Mouse (Mus musculus) liver, embryonic 16.5 days (tissue): ENCODE data around the gene Pold2. TPM values are rescaled to one million over a fixed set of nuclear protein-coding genes. Genes with fewer than 3 reads are reported as not detected.

ENCODE experiments used
- ATAC-seq: fragments of 200-750 bp; cut with Nextera tagmentation; 2 replicates; pipeline ENCODE4 v1.8.0; 2017; ENCODE audit warnings: low read depth, mild to moderate bottlenecking, moderate number of reproducible peaks, moderate library complexity
- H3K27ac ChIP-seq: fragments of 300-500 bp; sonication (generic); 2 replicates; pipeline ENCODE4 v1.5.1; 2014; ENCODE audit warnings: mild to moderate bottlenecking, low read length
- H3K27me3 ChIP-seq: fragments of 300-500 bp; sonication (generic); 2 replicates; pipeline ENCODE4 v1.6.1; 2014; ENCODE audit warnings: low read depth, low read length, mixed read lengths; ENCODE audit not compliant: control insufficient read depth, insufficient read depth
- H3K36me3 ChIP-seq: fragments of 300-500 bp; sonication (generic); 2 replicates; pipeline ENCODE4 v1.6.1; 2014; ENCODE audit warnings: mild to moderate bottlenecking; ENCODE audit not compliant: control insufficient read depth, insufficient read depth
- H3K4me1 ChIP-seq: fragments of 300-500 bp; sonication (generic); 2 replicates; pipeline ENCODE4 v1.6.1; 2014; ENCODE audit warnings: low read depth, low read length, mixed read lengths; ENCODE audit not compliant: control insufficient read depth
- H3K4me2 ChIP-seq: fragments of 300-500 bp; sonication (generic); 2 replicates; pipeline ENCODE4 v1.6.1; 2014; ENCODE audit warnings: low read depth, low read length, mixed read lengths
- H3K4me3 ChIP-seq: fragments of 300-500 bp; sonication (generic); 2 replicates; pipeline ENCODE4 v1.5.1; 2014; ENCODE audit warnings: low read depth, mild to moderate bottlenecking, low read length
- H3K9ac ChIP-seq: fragments of 300-500 bp; sonication (generic); 2 replicates; pipeline ENCODE4 v1.6.1; 2014; ENCODE audit warnings: low read depth, low read length
- H3K9me3 ChIP-seq: fragments of 300-500 bp; sonication (generic); replicated peaks from 2 replicates; pipeline ENCODE4 v1.6.1; 2016; ENCODE audit warnings: low read length; ENCODE audit not compliant: control insufficient read depth
- WGBS: fragments of 180-500 bp; shearing (Covaris S2); extraction: QIAGEN DNeasy Blood & Tissue Kit; methylation state at CpG from one replicate; pipeline ENCODE4 v1.1.7; 2014; ENCODE audit not compliant: insufficient replicate concordance; 5-methylcytosine and 5-hydroxymethylcytosine counted together
- polyA plus RNA-seq: library from polyadenylated mRNA; unstranded; fragments of >200 nt; fragmentation: Nextera tagmentation; extraction: Ambion mirVana; gene quantifications from 2 replicates; pipeline ENCODE4 v1.2.1, GENCODE M21; 2015

Pold2 gene
- polyA plus RNA-seq, 1 experiment from 2014 or later: 51.8 TPM

DNA sequence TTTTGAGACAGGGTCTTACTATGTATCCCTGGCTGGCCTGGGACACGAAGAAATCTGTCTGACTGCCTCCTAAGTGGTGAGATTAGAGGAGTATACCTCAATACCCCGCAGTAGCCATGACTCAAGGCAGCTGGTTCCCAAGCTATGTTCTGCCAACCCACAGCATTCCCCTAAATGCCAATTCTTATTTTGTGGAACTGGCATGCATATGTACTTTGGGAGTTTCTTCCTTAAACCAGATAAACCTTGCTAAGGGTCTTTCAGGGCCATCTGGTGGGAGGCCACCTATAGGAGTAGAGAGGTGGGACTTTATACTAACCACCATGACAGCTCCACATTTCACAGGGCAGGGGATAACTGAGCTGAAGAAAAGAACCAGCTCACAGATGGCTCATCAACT lies 25.8 kb upstream of the Pold2 start:
- Histone ChIP-seq H3K4me1 (no peaks in the 10 kb centered on the region; the same call in 1 of the 2 replicates), H3K27me3 (peaks cover 36% of the 10 kb centered on the region), H3K27ac (no peak overlapping the region), H3K9me3 (no peaks in the 10 kb centered on the region), H3K4me2 (no peak overlapping the region), H3K9ac (no peak overlapping the region), H3K4me3 (no peak overlapping the region), H3K36me3 (no peaks in the 10 kb centered on the region)
- ATAC-seq: no peak
- WGBS: 58% methylated on average over 2 of the region's 2 CpGs

DNA sequence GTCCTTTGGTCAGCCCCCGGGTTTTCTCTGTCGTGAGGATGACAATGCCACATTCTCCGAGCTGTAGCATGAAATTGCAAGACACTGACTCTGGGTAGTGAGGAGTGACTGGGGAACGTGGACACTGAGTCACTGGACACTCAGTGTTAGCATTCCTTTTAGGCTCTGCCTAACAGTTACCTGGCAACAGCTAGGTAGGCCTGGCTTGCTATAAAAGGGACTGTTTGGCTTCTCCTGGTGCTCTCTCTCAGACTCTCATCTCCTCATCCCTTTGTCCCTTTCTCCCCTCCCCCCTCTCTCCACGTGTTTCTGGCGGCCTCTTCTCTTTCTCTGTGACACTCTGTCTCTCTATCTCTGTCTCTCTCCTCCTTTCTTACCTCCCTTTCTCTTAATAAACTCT lies 24.3 kb upstream of the Pold2 start:
- 15% methylated on average over 6 of the region's 6 CpGs for WGBS
- Histone ChIP-seq H3K27me3 (peaks cover 46% of the 10 kb centered on the region), H3K36me3 (no peaks in the 10 kb centered on the region), H3K9me3 (no peaks in the 10 kb centered on the region), H3K9ac (no peak overlapping the region), H3K27ac (no peak overlapping the region), H3K4me1 (peaks cover 10% of the 10 kb centered on the region), H3K4me2 (peak overlapping the region; percentile 34; the same call in 1 of the 2 replicates), H3K4me3 (no peak overlapping the region)
- ATAC-seq: no peak

- Histone ChIP-seq H3K4me2 (peak overlapping the region; percentile 34), H3K27me3 (peaks cover 50% of the 10 kb centered on the region), H3K27ac (no peak overlapping the region), H3K4me1 (peaks cover 14% of the 10 kb centered on the region), H3K9ac (no peak overlapping the region), H3K36me3 (no peaks in the 10 kb centered on the region), H3K9me3 (no peaks in the 10 kb centered on the region), H3K4me3 (0 out of 2 replicates have a peak overlapping the region, but pooled peaks have one; percentile 3)
- WGBS: 5% methylated on average over 32 of the region's 32 CpGs
- ATAC-seq: peak; percentile 30; the same call in 1 of the 2 replicates
These were observed 23.9 kb upstream of the Pold2 start for GRCm38 (mm10) chr11:5901950-5902349.

DNA sequence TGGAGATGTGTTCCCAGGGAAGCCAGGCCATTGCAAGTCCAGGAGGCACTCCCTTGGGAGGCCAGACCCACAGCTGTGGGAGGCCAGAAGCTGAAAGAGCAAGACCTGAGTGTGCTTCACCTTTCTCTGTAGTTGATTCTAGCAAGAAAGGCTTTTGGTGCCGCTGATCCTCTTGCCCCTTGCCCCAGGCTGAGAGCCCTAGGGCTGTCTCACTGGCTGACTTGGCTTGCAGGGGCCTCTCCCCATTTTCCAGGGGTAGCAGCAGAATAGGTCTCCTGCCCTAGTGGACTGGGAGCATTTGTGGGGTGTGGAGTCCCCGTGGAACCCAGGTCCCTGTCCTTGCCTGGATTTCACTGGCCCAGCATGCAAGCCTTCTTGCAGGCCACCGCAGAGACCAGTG lies 23.2 kb upstream of the Pold2 start:
- no peaks in the 10 kb centered on the region for H3K9me3 ChIP-seq
- H3K4me1 ChIP-seq: peaks cover 14% of the 10 kb centered on the region
- no peak overlapping the region for H3K4me3 ChIP-seq
- no peak overlapping the region for H3K4me2 ChIP-seq
- H3K9ac ChIP-seq: no peak overlapping the region
- 26% methylated on average over 3 of the region's 3 CpGs for WGBS
- no peak for ATAC-seq
- no peak overlapping the region for H3K27ac ChIP-seq
- H3K36me3 ChIP-seq: no peaks in the 10 kb centered on the region
- peaks cover 57% of the 10 kb centered on the region for H3K27me3 ChIP-seq

GRCm38 (mm10) chr11:5899286-5899685 lies 21.2 kb upstream of the Pold2 start:
- Histone ChIP-seq H3K4me1 (peaks cover 17% of the 10 kb centered on the region), H3K9me3 (no peaks in the 10 kb centered on the region), H3K9ac (no peak overlapping the region), H3K36me3 (no peaks in the 10 kb centered on the region), H3K27me3 (peaks cover 58% of the 10 kb centered on the region), H3K4me3 (no peak overlapping the region), H3K27ac (no peak overlapping the region), H3K4me2 (no peak overlapping the region)
- 81% methylated on average over 10 of the region's 10 CpGs for WGBS
- ATAC-seq: no peak

DNA sequence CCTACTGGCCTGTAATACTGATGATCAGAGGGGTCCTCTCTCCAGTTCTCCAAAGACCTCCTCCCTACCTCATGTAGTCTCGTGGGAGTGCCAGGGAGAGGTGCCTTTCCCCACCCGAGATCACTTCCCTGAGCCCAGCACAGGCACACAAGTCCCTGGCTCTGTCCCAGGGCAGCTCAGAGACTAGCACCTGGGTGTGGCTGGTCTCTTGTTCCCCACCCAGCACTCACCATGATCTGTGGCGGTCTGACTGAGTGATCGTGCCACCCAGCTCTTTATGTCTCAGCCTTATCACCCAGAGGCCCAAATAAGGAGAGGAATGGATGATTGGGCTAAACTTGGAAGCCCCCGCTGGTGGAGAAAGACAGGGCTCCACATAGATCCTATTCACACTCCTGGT lies 20.4 kb upstream of the Pold2 start, which contains the start of gene Myl7:
Gene Myl7 (minus strand): TSS at position 252 of the 400 bp plus-strand sequence.
- H3K36me3 ChIP-seq: no peaks in the 10 kb centered on the region
- H3K27ac ChIP-seq: no peak within 1 kb of the TSS
- no peak within 1 kb of the TSS for H3K9ac ChIP-seq
- 26% methylated on average over 5 of the region's 5 CpGs for WGBS
- no peak within 1 kb of the TSS for H3K4me2 ChIP-seq
- H3K27me3 ChIP-seq: peaks cover 58% of the 10 kb centered on the region
- no peaks in the 10 kb centered on the region for H3K9me3 ChIP-seq
- H3K4me3 ChIP-seq: no peak within 1 kb of the TSS
- peak; percentile 60; the same call in 1 of the 2 replicates for ATAC-seq
- H3K4me1 ChIP-seq: peaks cover 25% of the 10 kb centered on the region

- WGBS: 15% methylated on average over 10 of the region's 10 CpGs
- H3K4me3 ChIP-seq: no peak overlapping the region
- no peaks in the 10 kb centered on the region for H3K36me3 ChIP-seq
- H3K9me3 ChIP-seq: no peaks in the 10 kb centered on the region
- peaks cover 53% of the 10 kb centered on the region for H3K27me3 ChIP-seq
- H3K27ac ChIP-seq: no peak overlapping the region
- ATAC-seq: no peak
- H3K4me2 ChIP-seq: no peak overlapping the region
- peaks cover 28% of the 10 kb centered on the region for H3K4me1 ChIP-seq
- no peak overlapping the region for H3K9ac ChIP-seq
These were observed 19.7 kb upstream of the Pold2 start for GRCm38 (mm10) chr11:5897839-5898238.

DNA sequence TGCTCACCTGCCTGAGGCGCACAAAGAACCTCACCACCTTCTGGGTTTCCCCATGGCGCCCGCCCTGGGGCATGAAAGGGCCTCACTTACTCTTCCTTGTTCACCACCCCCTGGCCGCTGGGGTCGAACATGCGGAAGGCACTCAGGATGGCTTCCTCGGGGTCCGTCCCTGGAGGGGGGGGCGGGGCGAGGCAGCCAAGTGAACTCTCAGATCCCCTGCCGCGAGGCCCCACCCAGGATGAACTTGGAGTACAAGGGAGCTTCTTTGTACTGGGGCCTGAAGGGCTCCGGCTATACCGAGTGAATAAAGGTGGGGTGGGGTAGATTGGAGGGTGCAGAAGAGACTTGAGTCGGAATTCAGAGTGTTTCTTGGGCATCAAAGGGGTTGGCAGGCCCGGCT lies 19.1 kb upstream of the Pold2 start:
- Histone ChIP-seq H3K27me3 (peaks cover 47% of the 10 kb centered on the region), H3K4me1 (peaks cover 34% of the 10 kb centered on the region), H3K36me3 (no peaks in the 10 kb centered on the region), H3K4me3 (no peak overlapping the region), H3K27ac (no peak overlapping the region), H3K9ac (no peak overlapping the region), H3K9me3 (no peaks in the 10 kb centered on the region), H3K4me2 (no peak overlapping the region)
- no peak for ATAC-seq
- 8% methylated on average over 16 of the region's 16 CpGs for WGBS

GRCm38 (mm10) chr11:5893807-5894206 lies 15.7 kb upstream of the Pold2 start:
- H3K4me2 ChIP-seq: 0 out of 2 replicates have a peak overlapping the region, but pooled peaks have one; percentile 13
- H3K9ac ChIP-seq: no peak overlapping the region
- 57% methylated on average over 6 of the region's 6 CpGs for WGBS
- peak; percentile 20; the same call in 1 of the 2 replicates for ATAC-seq
- peak overlapping the region; percentile 22; the same call in 1 of the 2 replicates for H3K27ac ChIP-seq
- H3K4me3 ChIP-seq: no peak overlapping the region
- no peaks in the 10 kb centered on the region for H3K36me3 ChIP-seq
- H3K9me3 ChIP-seq: no peaks in the 10 kb centered on the region
- H3K4me1 ChIP-seq: peaks cover 39% of the 10 kb centered on the region
- peaks cover 22% of the 10 kb centered on the region for H3K27me3 ChIP-seq
